Mouse (Mus musculus): ENCODE measurements around the gene Mtor.

GRCm38 (mm10) chr4:148444250-148444967 lies 4.0 kb upstream of the Mtor start, which contains the start of gene Ubiad1:
- TF ChIP-seq CTCF (IDR thresholded peaks at IDR 0.05; ENCODE audit: low read depth) (no peak), EP300 (IDR thresholded peaks at IDR 0.05; ENCODE audit: low read depth) (no peak)
